Mouse (Mus musculus) kidney, postnatal 25 days (tissue): ENCODE measurements at regions not wholly inside any gene's neighbourhood (a gene's known extent, or its start where the extent isn't known, plus 50 kb on each side); places are given as distances from the start of the nearest gene placed in this dataset.

Experiments used
- DNase-seq, 2 experiments: peaks; one replicate each; pipeline ENCODE4 v3.0.0; 2021; ENCODE audit warnings: mixed read lengths in 2 of 2

GRCm38 (mm10) chr9:92097806-92098205 is 94.9 kb upstream of the Plscr5 start:
- no peak for DNase-seq

DNA sequence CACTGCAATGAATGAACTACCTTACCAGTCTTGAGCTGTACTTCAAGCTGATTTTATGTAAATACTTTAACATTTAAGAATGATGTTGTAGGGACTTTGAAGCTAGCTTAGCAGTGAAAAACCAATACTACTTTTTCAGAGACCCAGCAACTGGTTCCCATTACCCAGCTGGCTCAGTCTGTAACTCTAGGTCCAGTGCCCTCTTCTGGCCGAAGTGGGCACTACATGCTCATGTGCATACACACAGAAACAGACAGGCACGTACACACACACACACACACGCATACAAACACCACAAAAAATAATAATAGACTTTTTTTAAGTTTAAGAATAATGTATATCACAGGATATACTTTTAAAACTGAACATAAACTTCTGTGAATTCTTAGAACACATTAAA is 63.2 kb upstream of the Plscr5 start:
- DNase-seq = peak in 1 of 2 experiments; percentile 4

DNA sequence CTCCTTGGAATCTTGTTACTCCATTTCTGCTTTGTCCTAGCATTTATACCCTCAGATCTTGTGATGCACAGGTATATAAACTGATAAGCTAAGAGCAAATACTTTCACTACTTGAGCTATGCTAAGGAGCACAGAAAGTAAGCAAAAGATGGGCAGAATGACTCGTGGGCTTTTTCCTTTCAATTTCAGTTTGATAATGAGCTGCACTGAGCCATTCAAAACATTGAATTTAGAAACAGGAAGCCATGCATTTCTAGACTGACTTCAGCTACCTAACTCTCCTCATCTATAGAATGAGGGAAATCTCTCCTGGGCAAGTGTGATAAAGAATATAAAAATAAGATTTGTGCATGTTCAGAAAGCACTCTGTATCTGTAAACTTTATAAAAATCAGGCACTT is 62.3 kb upstream of the Plscr5 start:
- no peak for DNase-seq

GRCm38 (mm10) chr9:92132440-92132839 is 60.3 kb upstream of the Plscr5 start:
- DNase-seq = no peak

DNA sequence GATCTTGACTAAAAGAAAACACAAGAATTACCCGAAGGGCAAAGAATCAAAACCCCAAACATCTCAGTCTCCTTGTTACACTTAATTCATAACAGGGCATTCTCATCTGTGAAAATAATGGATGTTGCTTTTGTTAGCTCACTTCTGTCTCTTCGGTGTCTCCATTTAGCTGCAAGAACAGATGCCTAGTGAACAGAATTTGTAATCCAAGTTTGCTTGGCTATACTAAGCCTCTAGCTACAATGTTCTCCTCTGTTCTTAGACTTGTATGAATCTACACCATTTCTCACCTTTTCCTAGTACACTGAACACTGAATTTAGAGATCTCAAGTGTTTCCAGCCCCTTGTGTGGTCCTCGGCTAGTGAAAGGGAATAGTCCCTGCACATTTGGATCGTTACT is 50.8 kb upstream of the Plscr5 start:
- DNase-seq = no peak
